In genomic region chr1:34252267-34252666, GRCm38 (mm10) we compare ENCODE assay signal across 24 mouse cellular contexts.
"Had no signal": no experiment of that assay in that cellular context is flagged by ENCODE, and none has a peak within 500 bp of the region (broad histone marks: within the 10 kb centered on the region; RNA-seq: fewer than 3 reads in every experiment).

No protein-coding gene starts in this region.

- H3K36me3 ChIP-seq: intestine, embryonic 15.5 days had no signal

- ATAC-seq: hindbrain, embryonic 16.5 days; inflammation-experienced regulatory T-cells, adult 6 months; intestine, embryonic 15.5 days; intestine, postnatal 0 days had no signal

- H3K9me3 ChIP-seq: heart, embryonic 10.5 days; heart, embryonic 12.5 days; hindbrain, embryonic 10.5 days; hindbrain, embryonic 12.5 days; intestine, embryonic 15.5 days; limb, embryonic 10.5 days; limb, embryonic 12.5 days had no signal

- H3K27me3 ChIP-seq: heart, embryonic 12.5 days; hindbrain, embryonic 12.5 days; intestine, embryonic 15.5 days; limb, embryonic 12.5 days had no signal

- H3K4me2 ChIP-seq: heart, embryonic 12.5 days; hindbrain, embryonic 12.5 days; hindbrain, embryonic 14.5 days; intestine, embryonic 15.5 days; limb, embryonic 12.5 days had no signal

- DNase-seq: gastrocnemius, adult 2 months; gastrocnemius, postnatal 10 days; gastrocnemius, postnatal 25 days; heart, adult 18-20 months; heart, postnatal 10 days; heart, postnatal 4 days; kidney, adult 18-20 months; kidney, adult 8-10 months; kidney, postnatal 10 days; kidney, postnatal 25 days; kidney, postnatal 4 days had no signal

- H3K4me1 ChIP-seq: hindbrain, embryonic 10.5 days; hindbrain, embryonic 12.5 days; limb, embryonic 10.5 days; limb, embryonic 12.5 days had no signal

- H3K4me3 ChIP-seq: gastrocnemius, adult 2 months; heart, embryonic 10.5 days; heart, embryonic 12.5 days; hindbrain, embryonic 10.5 days; hindbrain, embryonic 12.5 days; intestine, embryonic 15.5 days; layer of hippocampus, adult 2 months; left cerebral cortex, adult 2 months; limb, embryonic 10.5 days; limb, embryonic 12.5 days had no signal

- H3K27ac ChIP-seq: gastrocnemius, adult 2 months; heart, embryonic 10.5 days; hindbrain, embryonic 10.5 days; hindbrain, embryonic 12.5 days; hindbrain, embryonic 14.5 days; intestine, embryonic 15.5 days; layer of hippocampus, adult 2 months; left cerebral cortex, adult 2 months; limb, embryonic 10.5 days; limb, embryonic 12.5 days had no signal

- H3K9ac ChIP-seq: heart, embryonic 12.5 days; hindbrain, embryonic 12.5 days; hindbrain, embryonic 14.5 days; intestine, embryonic 15.5 days; limb, embryonic 12.5 days had no signal
